Mouse (Mus musculus) left cerebral cortex, adult 2 months (tissue): ENCODE measurements at regions not wholly inside any gene's neighbourhood (a gene's known extent, or its start where the extent isn't known, plus 50 kb on each side); places are given as distances from the start of the nearest gene placed in this dataset.
A peak's percentile ranks its signal among the peaks of the same experiment; 100 is the strongest.

ENCODE experiments used
- DNase-seq, 2 experiments: peaks; one replicate each; pipeline ENCODE4 v3.0.0; 2021 to 2022; ENCODE audit warnings: low spot score in 2 of 2, mixed read lengths in 1 of 2; ENCODE audit errors: extremely low spot score in 1 of 2
- H3K27ac ChIP-seq: fragments of 200-600 bp; 2 replicates; pipeline ENCODE4 v1.8.1; 2022
- H3K4me3 ChIP-seq: fragments of 200-600 bp; 2 replicates; pipeline ENCODE4 v1.8.1; 2022
- CTCF ChIP-seq: fragments of 200-600 bp; IDR thresholded peaks from 2 replicates; pipeline ENCODE4 v1.8.1; 2022; ENCODE audit warnings: antibody characterized with exemption, mild to moderate bottlenecking, moderate library complexity
- intact Hi-C: fragments of 180-260 bp; cut with DNase I; formaldehyde crosslinking; loops from one replicate; pipeline ENCODE4 v1.15.1; 2025

GRCm38 (mm10) chr5:52048790-52049189 is 141.5 kb downstream of the Dhx15 start:
- no peak for TF ChIP-seq CTCF
- Histone ChIP-seq H3K27ac (no peak overlapping the region), H3K4me3 (no peak overlapping the region)
- DNase-seq, result no peak
- intact Hi-C loops, result no loop called here

DNA sequence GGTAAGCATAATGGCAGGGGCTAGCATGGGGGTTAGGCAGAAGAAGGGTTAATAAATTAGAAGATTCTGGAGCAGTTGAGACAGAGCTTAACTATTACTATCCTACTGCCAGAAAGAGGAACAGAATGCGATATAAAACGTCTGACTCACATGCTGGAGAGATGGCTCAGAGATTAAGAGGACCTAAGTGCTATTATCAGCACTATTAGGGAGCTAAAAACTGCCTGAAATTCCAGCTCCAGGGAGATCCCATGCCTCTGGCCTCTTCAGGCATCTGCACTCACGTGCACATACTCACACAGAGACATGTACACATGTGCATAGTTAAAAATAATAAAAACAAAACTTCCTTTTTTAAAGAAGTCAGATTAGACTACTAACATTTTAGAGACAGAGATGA is 143.6 kb downstream of the Dhx15 start:
- TF ChIP-seq CTCF, result no peak
- no peak for DNase-seq
- intact Hi-C loops, result no loop called here
- Histone ChIP-seq H3K27ac (no peak overlapping the region), H3K4me3 (no peak overlapping the region)

DNA sequence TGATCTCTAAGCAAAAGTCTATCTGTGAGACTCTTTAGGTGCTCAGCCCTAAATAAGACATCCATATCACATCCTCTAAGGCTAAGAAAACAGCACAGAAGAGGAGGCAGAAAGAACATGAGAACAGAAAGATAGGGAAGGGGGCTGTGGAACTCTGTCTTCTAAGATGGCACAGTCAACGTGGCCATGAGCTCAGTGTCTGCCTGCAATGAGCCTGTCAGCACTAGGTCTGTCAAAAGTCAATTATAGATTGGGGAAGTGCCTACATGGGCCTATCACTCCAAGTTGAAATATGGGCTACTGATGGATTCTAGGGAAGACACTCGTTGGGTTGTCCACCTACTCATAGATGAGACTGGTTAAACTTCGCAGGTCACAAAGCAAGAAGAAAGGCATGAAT is 146.2 kb downstream of the Dhx15 start:
- H3K27ac ChIP-seq, result no peak overlapping the region
- no peak for TF ChIP-seq CTCF
- H3K4me3 ChIP-seq, result no peak overlapping the region
- intact Hi-C loops, result loop anchor here (5.0 kb wide), 1 partner anchor 68 kb away; no protein-coding TSS in a partner anchor
- no peak for DNase-seq

DNA sequence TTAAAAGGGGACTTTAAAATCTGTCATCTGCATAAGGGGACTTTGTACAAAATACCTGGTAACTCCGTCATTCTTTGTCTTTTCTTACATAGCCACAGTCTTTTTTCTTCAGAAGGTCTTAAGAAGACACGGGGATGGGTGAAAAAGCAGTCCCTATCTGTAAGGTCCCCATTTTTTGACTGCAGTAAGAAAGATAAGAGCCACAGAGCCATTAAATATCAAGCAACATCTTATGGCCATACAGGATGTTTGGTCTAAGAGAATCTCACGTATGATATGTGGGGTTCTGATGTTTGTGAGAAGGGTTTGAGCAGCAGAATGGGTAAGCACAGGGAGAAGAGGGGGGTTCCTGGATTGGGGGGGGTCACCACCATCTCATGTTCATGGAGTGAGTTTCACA is 148.9 kb downstream of the Dhx15 start:
- DNase-seq, result no peak
- intact Hi-C loops, result loop anchor here (2.0 to 5.0 kb wide), 2 partner anchors 19 to 71 kb away; no protein-coding TSS in a partner anchor
- H3K4me3 ChIP-seq, result no peak overlapping the region
- TF ChIP-seq CTCF, result no peak
- 0 out of 2 replicates have a peak overlapping the region, but pooled peaks have one; percentile 46 for H3K27ac ChIP-seq

- intact Hi-C loops, result loop anchor here (2.0 to 5.0 kb wide), 2 partner anchors 18 to 72 kb away; no protein-coding TSS in a partner anchor
- peak overlapping the region; percentile 78 for H3K27ac ChIP-seq
- DNase-seq, result peak; percentile 37 to 50
- H3K4me3 ChIP-seq, result peak overlapping the region; percentile 35
- no peak for TF ChIP-seq CTCF
Measured at GRCm38 (mm10) chr5:52040427-52041312, 149.6 kb downstream of the Dhx15 start.

GRCm38 (mm10) chr5:52035339-52035738 is 155.0 kb downstream of the Dhx15 start:
- no peak for TF ChIP-seq CTCF
- Histone ChIP-seq H3K4me3 (no peak overlapping the region), H3K27ac (no peak overlapping the region)
- intact Hi-C loops, result loop anchor here (5.0 to 10.0 kb wide), 2 partner anchors 51 to 253 kb away; no protein-coding TSS in a partner anchor
- DNase-seq, result no peak

GRCm38 (mm10) chr5:52027478-52027877 is 162.8 kb downstream of the Dhx15 start:
- intact Hi-C loops, result no loop called here
- DNase-seq, result no peak
- TF ChIP-seq CTCF, result no peak
- no peak overlapping the region for H3K27ac ChIP-seq
- no peak overlapping the region for H3K4me3 ChIP-seq

DNA sequence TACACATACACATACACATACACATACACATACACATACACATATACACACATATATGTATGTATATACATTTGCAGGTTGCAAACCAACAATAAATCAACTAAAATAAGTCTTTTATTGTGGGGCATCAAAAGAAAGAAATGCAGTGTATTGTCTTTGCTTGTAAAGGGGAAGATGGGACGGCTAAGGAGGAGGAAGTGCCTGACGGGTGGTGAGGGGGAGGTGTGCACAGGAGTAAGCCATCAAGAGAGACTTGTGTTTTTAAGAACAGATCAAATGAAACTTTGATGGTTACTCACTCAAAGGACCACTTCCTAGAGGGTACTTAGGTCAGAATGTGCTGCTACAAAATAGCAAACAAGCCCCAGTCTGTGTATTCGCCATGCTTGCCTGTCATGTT is 164.2 kb downstream of the Dhx15 start:
- intact Hi-C loops, result no loop called here
- no peak overlapping the region for H3K27ac ChIP-seq

DNA sequence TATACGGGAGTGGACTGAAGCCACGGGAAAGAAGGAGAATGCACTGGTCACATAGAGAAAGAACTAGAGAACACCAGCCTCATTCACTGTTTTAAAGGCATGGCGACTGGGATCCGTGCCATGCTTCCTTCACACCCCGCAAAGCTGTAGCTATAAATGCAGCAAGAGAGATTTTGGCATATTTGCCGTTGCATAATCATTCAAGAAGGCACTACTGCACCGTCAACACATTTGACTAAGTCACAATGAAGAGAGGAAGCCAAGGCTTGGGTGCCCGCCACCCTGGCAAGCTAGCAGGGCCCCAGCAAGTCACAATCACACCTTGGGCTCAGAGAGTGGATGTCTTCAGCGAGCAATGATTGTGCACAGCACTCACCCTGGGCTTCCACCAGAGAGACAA is 167.1 kb downstream of the Dhx15 start:
- Histone ChIP-seq H3K4me3 (no peak overlapping the region), H3K27ac (no peak overlapping the region)
- intact Hi-C loops, result loop anchor here (2.0 kb wide), 1 partner anchor 18 kb away; no protein-coding TSS in a partner anchor
- no peak for TF ChIP-seq CTCF
- DNase-seq, result peak; percentile 55 to 69

More for the DNA sequence above, 164.2 kb downstream of the Dhx15 start:
- no peak for DNase-seq
- no peak overlapping the region for H3K4me3 ChIP-seq
- no peak for TF ChIP-seq CTCF

GRCm38 (mm10) chr5:52016992-52017391 is 173.3 kb downstream of the Dhx15 start:
- TF ChIP-seq CTCF, result no peak
- Histone ChIP-seq H3K4me3 (no peak overlapping the region), H3K27ac (no peak overlapping the region)
- no peak for DNase-seq
- intact Hi-C loops, result no loop called here

- no peak for DNase-seq
- Histone ChIP-seq H3K27ac (peak overlapping the region; percentile 44; the same call in 1 of the 2 replicates), H3K4me3 (no peak overlapping the region)
- intact Hi-C loops, result no loop called here
- TF ChIP-seq CTCF, result no peak
Measured at GRCm38 (mm10) chr5:52015786-52016185, 174.5 kb downstream of the Dhx15 start.

DNA sequence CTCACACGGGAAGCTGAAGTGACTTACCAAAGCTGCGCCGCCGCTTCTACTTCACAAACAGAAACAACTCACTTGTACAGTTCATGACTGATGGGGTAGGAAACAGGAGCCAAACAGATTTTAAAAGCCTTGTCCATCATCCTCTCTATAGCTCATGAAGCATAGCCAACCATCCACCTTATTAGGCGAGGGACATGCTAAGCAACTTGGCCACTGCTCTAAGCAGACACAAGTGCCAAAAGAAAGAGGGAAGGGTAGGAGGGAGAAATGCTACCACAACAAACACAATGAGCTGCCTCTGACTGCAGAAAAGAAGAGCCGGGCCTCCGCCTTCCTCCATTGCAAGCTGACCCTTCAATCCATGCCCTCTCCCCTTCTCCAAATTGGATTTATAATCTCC is 179.9 kb downstream of the Dhx15 start:
- Histone ChIP-seq H3K4me3 (no peak overlapping the region), H3K27ac (no peak overlapping the region)
- intact Hi-C loops, result no loop called here
- no peak for TF ChIP-seq CTCF
- no peak for DNase-seq
